Mouse (Mus musculus) adrenal gland, postnatal 4 days (tissue): Measurements from ENCODE around the gene Pfn3. TPM values are rescaled to one million over a fixed set of nuclear protein-coding genes. Genes with fewer than 3 reads are reported as not detected.

ENCODE experiments used
- DNase-seq, 2 experiments: peaks; one replicate each; pipeline ENCODE4 v3.0.0; 2021 to 2022; ENCODE audit warnings: low spot score in 2 of 2, mixed read lengths in 2 of 2
- total RNA-seq, 2 experiments: library from RNA; stranded (reverse); gene quantifications; 2 replicates each; pipeline ENCODE4 v1.2.3; 2021

Gene Pfn3
- total RNA-seq, 2 experiments from 2014 or later, result not detected

DNA sequence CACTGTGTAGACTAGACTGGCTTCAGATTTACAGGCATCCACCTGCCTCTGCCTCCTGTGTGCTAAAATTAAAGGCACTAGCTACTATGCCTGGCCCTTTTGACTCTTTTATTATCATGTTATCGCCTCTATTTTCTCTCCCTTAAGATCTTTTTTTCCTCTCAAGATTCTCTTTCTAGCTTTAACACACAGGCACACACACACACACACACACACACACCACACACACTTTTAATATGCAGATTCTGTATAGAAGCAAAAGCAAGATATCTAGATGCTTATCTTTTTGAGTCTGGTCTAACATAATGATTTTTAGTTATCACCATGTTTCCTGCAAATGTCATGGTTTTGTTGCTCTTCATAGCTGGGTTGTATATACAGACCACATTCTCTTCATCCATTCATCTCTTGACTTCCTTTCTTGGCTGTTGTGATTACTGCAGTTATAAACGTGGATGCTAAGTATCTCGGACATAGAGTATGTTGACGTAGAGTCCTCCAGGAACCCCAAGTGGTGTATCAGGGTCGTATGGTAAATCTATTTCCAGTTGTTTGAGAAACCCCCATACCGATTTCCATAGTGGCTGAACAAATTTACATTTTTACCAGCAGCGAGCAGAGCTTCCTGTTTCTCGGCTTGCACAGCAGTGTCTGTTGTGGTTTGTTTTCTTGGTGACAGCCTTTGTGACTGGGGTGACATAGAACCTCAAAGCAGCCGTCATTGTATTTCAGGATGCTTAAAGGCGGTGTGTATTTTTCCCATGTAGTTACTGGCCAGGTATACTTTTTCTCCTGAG, 17.1 kb upstream of the Pfn3 start:
- no peak for DNase-seq

DNA sequence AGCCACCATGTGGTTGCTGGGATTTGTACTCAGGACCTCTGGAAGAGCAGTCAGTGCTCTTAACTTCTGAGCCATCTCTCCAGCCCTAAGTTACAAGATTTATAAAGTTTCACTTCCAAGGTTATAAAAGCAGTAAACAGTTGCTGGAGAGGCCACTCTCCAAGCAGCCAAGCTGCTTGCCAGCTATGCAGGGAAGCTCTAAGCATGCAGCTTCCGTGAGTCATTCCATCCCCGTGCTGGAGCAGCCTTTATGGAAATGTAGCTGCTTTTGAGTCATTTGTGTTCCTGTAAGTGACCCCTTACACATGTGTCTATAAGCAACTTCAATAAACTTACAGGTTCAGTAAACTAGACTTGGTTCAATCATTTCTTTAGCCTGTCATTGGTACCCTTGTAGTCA, 15.5 kb upstream of the Pfn3 start:
- DNase-seq, result no peak

DNA sequence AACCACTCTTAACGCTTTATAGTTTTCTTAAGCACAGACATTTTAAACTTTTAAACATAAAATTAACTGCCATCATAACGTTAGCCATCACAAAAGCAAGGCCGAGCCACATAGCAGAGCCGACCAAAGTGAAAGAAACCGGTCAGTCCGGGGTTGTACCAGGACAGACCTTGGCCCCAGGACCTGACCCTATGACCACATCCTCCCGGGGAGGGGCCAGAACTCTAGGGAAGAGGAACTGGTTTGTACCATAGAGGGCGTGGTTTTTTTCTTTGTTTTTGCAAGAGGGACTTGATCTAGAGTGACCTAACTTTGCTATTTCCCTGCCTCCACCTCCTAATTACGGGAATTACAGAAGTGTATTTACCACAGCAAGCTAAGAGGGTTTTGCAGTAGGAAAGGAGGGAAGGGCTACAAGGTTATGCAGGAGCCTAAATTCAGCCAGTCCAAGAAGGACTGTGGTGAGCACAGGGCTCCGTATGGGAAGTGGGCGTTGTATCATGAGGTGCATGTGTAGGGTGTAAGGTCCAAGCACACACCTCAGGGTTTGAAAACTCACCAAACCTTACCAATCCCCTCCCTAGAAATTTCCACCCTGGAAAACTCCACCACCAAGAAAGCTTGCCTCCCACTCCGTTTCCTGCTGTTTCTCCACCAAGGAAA, 14.3 kb upstream of the Pfn3 start:
- DNase-seq, result no peak

DNA sequence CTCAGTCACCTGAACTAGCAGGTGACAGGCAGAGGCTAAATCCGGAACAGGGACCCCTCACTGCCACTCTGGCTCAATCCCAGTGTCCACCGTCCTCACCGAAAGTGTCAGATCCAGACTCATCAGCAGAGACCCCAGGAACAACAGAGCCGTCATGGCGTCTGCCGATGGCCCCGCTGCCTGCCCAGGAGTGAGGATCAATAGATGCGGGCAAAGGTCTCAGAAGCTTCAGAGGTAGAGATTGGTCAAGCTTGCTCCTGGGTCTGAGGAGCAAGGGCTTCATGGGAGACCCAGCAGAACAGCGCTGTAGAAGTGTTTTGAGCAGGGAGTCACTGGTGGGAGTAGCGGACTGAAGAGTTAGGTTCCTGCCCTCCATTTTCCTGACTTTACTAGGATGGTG, 11.6 kb upstream of the Pfn3 start, which contains the start of gene F12:
Gene F12 (minus strand): TSS at position 181 of the 400 bp plus-strand sequence.
- no peak for DNase-seq

DNA sequence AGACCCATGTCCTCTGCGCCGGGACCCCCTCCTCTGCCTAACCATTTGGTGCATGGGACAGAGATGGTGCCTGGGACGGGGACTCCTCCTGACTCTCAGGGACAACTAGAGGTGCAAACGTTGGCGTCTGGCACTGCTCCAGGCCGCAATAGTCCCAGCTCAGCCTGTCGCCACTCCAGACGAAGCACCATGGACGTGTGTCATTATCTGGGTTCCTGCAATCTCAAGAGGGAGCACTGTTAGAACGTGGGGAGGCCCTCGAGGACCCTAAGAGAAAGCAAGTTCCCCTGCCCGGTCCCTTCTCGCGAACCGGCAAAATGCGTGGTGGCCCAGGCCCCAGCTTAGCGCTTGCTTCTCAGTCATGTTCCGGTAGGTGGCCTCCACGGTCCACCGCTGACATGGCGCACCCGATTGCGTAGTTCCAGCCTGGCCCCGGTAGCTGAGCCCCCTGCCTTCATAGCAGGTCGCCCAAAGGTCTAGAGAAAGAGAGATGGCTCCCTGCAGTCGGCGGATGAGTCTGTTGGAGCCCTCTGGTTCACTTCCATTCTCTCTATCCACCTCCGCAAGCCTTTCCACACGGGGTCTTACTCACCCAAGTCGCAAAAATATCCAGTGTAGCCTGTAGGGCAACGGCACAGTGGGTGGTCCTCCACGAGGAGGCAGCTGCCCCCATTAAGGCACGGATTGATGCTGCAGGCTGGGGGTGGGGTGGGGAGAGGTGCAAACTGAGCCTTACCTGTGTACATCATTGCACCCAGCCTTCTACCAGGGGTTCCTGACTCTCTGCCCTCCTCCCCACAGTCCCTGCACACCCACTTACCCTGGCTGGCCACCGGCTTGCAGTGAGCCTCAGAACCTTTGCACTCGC, 6.1 kb upstream of the Pfn3 start:
- DNase-seq, result peak in 1 of 2 experiments; percentile 17

DNA sequence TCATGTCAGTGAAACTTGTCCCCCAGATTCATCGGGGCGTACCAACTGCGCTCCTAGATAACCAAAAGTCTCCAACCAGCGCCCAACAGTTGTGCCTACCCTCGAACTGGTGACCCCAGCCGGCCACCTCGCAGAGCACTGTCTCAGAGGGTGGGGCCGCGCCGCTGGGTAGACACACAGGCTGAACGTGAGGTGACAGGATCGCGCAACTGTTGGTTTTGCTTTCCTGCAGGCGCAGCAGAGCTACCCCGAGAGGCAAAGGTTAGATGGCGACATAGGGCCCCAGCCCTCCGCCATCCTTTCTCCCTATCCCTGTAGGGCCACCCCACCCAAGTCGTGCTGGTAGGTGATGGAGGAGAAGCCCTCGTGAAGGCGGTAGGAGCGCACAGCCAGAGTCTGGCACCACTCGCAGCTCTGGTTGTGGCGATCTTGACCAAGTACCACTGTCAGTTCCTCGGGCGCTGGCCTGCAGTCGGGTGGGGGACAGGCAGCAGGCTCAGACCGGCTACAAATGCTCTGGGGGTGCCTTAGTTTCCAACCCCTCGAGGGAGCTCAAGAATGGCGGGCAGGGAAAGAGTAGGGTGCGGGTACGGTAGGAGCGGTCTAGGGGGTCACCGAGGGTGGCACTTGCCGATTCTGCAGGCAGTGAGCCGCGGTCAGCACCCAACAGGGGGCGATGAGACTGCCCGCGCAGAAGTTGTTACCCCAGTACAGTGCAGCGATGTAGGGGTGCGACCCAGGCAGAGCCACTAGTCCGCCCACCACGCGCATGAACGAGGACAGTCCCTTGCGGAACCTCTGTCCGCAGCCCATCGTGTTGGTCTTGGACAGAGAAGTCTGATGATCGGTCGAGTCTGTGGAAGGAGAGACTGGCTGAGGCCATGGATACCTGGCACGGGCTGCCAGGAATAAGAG, 5.2 kb upstream of the Pfn3 start:
- DNase-seq, result no peak

DNA sequence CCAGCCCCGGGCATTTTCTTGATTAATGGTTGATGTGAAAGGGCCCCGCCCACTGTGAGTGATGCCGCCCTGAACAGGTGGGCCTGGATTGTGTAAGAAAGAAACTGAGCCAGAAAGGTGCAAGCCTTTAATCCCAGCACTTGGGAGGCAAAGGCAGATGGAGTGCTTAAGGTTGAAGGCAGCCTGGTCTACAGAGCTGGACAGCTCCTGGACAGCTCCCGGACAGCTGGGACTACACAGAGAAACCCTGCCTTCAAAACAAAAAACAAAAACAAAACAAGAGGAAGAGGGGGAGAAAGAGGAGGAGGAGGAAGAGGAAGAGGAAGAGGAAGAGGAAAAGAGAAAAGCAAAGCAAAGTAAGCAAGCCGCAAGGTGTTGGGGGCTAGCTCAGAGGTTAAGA, 4.1 kb upstream of the Pfn3 start:
- DNase-seq, result no peak

DNA sequence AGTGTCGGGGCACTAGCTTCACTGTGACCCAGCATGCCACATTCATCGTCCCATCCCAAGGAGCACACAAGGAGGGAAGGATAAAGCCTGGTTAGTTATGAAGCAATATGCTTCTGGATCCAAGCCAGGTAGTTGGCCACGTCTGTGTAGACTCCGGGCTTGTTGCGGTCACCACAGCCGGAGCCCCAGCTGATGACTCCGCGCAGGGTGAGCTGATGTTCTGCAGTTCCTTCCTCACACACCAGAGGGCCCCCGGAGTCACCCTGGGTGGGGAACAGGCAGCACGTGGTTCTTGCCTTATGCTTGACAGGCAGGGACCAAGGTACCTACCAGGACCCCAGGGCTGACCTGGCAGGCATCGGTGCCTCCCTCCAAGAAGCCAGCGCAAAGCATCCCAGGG, 3.0 kb upstream of the Pfn3 start:
- DNase-seq, result peak; percentile 72 to 78

DNA sequence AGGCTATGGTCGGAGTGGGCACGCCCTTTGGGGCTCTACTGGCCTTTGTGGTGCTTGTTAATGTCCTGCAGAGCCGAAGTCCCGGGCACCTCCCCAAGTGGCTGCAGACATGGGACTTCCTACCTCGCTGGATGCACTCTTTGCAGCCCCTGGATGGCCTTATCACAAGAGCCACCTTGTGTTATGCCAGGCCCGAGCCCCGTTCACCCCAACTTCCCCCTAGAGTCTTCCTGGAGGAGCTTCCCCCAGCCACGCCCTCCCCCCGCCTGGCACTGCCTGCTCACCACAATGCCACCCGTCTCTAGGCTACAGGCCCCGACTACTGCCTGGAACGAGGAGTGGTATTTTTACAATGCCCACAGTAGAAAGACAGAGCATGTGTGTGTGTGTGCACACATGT, 1.7 kb downstream of the Pfn3 start:
- DNase-seq, result no peak

DNA sequence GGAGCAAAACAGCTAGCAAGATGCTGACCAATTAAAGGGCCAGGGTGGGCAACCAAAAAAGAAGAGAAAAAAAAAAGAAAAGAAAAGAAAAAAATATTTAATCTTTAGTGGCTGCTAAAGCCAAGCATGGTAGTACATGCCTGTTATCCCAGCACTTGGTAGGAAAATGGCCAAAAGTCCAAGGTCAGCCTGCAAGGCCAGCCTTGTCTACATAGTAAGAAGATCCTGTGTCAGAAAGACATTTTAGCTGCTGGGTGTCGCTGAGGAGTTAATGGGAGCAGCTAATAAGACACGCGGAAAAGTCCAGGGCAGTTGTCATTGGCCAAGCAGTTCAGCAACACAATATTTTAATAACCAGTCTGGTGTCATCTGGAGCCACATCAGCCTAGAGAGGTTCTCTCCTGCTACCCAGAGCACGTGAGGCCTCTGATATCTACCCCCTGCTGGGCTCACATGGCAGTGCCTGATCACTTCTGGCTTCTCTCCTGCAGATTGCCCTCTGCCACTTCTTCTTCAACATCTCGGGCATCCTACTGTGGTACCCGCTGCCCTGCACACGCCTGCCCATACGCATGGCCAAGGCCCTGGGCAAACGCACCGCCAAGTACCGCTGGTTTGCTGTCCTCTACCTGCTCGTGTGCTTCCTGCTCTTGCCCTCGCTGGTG, 2.3 kb downstream of the Pfn3 start:
- DNase-seq, result no peak

DNA sequence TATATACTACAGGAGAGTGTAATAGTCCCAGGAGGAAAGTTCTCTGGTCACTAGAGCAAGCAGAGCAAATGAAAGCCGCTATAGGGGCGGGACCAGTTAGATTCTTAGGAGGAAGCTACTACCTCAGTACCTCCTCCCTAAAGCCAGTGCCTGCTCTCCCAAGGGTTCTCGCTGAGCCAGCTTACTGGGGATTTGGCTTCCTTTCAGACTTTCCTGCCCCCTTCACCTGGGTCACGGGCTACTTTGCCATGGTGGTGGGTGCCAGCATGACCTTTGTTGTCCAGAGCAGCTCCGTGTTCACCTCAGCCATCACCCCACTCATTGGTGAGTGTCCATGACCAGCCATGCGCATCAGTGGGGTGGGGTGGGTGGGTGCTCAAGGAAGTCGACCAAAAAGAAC, 3.2 kb downstream of the Pfn3 start:
- DNase-seq, result no peak

DNA sequence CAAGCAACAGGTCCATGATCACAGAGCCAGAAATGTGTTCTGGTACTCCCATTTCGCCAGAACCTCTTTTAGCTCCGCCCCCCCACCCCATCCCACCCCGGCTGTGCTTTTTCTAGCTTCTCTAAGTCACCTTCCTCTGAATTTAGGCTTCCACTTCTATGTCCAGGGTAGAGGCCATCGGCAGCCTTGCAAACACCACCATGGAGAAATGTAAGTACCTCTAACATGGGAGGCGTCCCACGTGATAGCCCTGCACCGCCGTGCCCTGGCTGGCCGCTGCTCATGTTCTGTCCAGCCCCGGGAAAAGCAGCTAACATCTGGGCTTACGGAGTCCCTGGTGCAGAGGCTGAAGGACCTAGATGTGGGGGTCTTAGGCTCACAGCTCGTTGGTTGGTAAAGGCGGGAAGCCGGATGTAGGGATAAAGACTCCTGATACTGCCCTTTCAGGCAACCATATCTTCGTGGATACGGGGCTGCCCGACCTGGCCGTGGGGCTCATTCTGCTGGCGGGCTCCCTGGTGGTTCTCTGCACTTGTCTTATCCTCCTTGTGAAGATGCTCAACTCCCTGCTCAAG, 6.4 kb downstream of the Pfn3 start:
- no peak for DNase-seq

DNA sequence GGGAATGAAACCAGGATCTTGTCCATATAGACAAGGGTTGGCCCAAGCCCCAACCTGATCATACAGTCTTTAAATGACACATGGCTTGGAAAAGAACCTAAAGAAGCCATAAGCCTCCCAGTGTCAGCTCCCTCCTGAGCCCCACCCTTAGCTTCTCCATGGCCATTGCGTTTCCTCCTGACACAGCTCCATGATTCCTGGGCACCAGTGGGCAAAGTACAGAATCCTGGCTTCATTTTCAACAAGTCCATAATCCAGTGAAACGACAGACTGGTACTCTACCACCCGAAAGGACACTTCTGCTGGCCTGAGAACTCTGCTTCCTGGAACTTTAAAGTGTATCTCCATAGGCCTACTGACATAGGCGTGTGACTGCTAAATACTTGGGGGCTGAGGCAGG, 7.7 kb downstream of the Pfn3 start:
- no peak for DNase-seq

DNA sequence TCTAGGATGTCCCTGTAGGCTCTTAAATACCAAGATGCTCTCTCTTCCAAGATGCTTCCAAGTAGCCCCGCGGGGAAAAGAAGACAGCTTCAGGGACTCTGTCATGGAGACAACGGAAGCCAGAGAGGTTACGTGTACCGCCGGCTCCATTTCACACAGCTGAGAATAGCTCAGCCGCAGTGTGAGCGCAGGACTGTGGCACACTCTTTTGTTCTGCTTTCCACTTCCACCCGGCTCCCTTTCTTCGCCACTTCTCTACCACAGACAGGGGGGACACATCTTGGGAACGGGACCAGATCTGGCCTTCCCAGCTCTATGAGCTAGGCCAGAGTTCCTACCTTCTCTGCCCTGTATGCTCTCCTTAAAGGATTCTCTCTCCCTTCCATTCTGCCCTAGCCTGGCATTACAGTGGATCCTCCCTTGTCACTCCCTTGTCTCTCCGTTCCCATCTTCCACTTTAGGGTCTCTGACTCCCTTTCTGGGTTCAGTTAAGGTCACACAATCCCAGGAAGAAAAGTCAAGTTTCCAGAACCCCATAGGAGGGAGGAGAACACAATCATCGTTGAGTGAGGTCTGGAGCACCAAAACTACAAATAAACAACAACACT, 9.1 kb downstream of the Pfn3 start:
- DNase-seq, result no peak

DNA sequence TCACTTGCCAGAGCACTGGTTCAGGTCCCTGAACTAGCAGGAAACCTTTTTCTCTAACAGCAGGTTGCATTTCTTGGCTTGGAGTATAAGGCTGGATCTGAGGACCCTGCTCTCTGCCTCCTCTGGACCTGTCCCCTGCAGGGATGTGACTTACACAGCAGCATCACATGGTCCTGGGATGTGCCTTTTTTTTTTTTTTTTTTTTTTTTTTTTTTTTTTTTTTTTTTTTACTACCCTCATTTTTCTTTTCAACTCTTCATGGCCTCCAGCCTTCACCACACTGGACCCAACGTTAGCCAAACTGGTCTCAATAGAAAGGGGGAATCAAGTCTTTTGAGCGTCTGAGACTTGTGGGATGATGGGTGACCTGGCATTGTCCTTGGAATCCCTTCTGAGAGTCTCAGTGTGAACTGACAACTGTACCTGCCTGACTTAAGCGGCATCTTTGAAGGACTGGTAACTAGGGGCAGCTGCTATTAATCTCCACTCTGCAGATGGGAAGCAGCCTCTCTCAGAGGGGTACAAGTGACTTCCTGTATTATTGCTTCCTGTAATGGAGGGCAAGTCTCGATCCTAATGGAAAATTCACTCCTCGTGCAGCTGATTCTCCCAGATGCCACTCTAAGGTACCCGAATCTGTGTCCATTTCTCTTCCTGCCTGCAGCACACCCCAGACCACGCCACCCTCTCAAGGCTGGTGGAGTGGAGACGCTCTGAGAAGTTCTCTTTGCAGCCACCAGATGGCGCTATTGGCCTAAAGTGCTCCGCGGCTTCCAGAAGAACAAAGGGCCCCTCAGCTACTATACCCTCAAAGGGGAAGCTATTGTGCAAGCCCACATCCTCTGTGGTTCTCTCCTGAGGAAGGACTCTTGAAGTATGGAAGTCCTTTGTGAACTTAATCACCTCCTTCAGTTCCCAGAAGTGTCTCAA, 9.9 kb downstream of the Pfn3 start:
- DNase-seq, result peak; percentile 31 to 43

DNA sequence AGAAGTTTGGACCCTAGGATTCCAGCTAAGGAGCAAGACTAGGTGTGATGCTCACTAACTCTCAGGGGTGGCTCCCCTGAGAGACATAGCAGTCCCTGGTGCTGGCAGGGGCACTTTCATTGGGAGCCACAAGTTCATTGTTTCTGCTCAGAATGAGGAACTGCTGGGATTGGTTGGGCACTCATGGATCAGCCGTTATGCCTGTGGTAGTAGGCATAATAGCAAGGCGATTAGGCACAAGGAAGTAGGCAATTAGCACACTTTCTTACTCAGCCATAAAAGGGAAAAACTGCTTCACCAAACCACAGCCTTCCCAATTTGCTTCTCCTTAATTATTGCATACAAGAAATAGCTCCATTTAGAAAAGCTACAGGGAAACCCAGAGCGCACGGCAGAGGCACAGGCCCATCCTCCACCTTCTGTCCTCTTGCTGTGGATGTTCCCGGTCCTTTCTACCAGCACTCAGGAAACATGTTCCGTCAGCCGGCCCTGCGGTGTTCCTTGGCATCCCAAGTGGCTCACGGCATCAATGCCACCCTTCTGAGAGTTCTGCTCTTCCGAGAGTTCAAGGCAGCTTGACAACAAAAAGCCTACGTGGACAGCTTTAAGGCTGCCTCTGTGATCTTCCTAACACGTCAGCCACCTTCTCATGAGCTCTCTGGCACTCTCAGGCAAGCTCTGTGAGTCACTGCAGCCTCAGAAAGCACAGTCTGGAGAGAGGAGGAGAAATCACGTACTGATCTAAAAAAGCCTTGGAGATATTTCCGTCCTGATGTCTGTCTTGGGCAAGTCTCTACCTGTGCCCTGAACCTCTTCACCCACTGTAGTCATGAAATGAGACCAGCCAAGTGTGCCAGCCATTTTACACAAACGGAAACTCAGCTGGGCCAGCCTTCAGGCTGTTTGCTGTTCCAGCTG, 10.8 kb downstream of the Pfn3 start:
- no peak for DNase-seq

DNA sequence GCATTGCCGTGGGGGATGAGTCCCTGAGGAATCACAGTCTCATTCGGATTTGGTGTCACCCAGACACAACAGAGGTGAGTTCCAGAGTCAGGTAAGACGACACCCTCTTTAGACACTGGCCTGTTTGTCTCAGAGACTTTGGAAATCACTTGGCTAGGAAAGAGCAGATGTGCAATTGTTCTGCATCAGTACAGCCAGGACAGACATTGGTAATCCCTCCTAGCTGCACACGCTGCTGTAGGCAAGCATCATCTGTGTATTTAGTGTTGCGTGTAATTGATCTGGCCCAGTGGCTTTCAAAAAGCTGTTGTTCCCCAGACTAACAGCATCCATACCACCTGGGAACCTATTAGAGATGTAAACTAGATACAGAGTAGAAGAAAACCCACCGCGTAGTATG, 11.8 kb downstream of the Pfn3 start:
- no peak for DNase-seq
